Mouse (Mus musculus): ENCODE results near the gene Wdr53. TPM values are rescaled to one million over a fixed set of nuclear protein-coding genes. Genes with fewer than 3 reads are reported as not detected.

Gene Wdr53
- polyA plus RNA-seq, 1 experiment from 2014 or later: 10.8 TPM

DNA sequence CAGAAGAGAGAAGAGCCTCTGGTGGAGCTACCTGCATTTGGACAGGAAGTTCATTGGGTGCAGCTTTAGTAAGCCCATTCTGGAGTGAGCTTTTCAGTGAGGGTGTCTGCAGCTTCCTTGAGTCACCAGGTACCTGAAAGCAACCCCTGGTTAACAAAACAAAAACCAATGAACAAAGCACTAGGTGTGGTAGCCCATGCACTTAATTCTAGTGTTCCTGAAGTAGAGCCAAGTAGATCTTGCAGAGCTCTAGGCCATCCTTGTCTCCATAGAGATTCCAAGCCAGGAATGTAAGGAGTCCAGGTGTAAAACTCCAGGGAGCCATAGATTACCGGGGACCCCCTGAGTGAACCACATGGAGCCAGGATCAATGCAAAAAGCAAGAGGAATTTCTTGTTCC is 56.0 kb downstream of the Wdr53 start:
- no peak overlapping the region for H3K4me3 ChIP-seq (ENCODE audit: low read depth, low read length)
- no peak overlapping the region for H3K9ac ChIP-seq (replicated peaks)
- H3K27ac ChIP-seq (ENCODE audit: low read depth): no peak overlapping the region
- H3K4me2 ChIP-seq (ENCODE audit: low read depth, low read length): no peak overlapping the region
- no peaks in the 10 kb centered on the region for H3K4me1 ChIP-seq (ENCODE audit: insufficient read depth)
- H3K9me3 ChIP-seq (ENCODE audit: low read length): no peaks in the 10 kb centered on the region
- H3K27me3 ChIP-seq (ENCODE audit: insufficient read depth, low read length): no peaks in the 10 kb centered on the region
- WGBS (ENCODE audit: insufficient replicate concordance): 79% methylated on average over 1 of the region's 1 CpGs
- no peak for ATAC-seq
- TF ChIP-seq CTCF (IDR thresholded peaks at IDR 0.05; ENCODE audit: low read depth) (no peak), EP300 (IDR thresholded peaks at IDR 0.05; ENCODE audit: low read depth) (no peak)
- DNase-seq: no peak
- peaks cover 29% of the 10 kb centered on the region for H3K36me3 ChIP-seq (replicated peaks; ENCODE audit: insufficient read depth, low read length)

DNA sequence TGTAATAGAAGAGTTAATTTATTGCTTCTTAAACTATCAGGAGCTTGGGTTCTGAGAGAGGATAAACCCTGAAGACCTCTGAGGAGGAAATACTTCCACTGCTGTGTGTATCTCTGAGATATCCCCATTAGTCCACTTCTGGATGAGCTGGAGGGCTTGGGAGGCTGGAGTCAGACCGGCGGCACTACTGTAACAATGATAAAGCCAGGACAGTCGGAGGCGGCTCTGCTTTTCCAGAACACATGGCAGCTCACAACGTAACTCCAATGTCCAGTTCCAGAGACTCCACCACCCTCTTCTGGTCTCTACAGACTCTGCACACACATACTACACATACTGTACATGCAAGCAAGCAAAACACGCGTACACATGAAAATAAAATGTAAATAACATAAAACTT is 56.9 kb downstream of the Wdr53 start:
- Histone ChIP-seq H3K4me1 (ENCODE audit: insufficient read depth) (no peaks in the 10 kb centered on the region), H3K27ac (ENCODE audit: low read depth) (no peak overlapping the region), H3K9me3 (ENCODE audit: low read length) (no peaks in the 10 kb centered on the region), H3K9ac (replicated peaks) (no peak overlapping the region), H3K4me3 (ENCODE audit: low read depth, low read length) (no peak overlapping the region), H3K27me3 (ENCODE audit: insufficient read depth, low read length) (no peaks in the 10 kb centered on the region), H3K4me2 (ENCODE audit: low read depth, low read length) (no peak overlapping the region), H3K36me3 (replicated peaks; ENCODE audit: insufficient read depth, low read length) (peaks cover 21% of the 10 kb centered on the region)
- WGBS (ENCODE audit: insufficient replicate concordance): 88% methylated on average over 7 of the region's 7 CpGs
- DNase-seq (no peak), ATAC-seq (no peak)
- TF ChIP-seq CTCF (IDR thresholded peaks at IDR 0.05; ENCODE audit: low read depth) (no peak), EP300 (IDR thresholded peaks at IDR 0.05; ENCODE audit: low read depth) (no peak)

MicroRNA genes within 50 kb of the gene (microRNA counts, 519-probe panel; counts per million panel counts)
- microRNA mmu-miR-1946a: not detected

Small RNAs within 50 kb of the gene (microRNA-seq; reads per million reads assigned to microRNA genes)
- not detected for gene Mir1946a

Other genes with a start within 250 kb of the Wdr53 start
- 3.7 and 3.8 TPM in 2 replicates for gene Senp5, start 243.9 kb upstream of the Wdr53 start, polyA plus RNA-seq (2015; fragmentation: Nextera tagmentation; extraction: Ambion mirVana)
- gene Pak2, start 167.9 kb upstream of the Wdr53 start, polyA plus RNA-seq (2015; fragmentation: Nextera tagmentation; extraction: Ambion mirVana): 9.1 and 10.3 TPM in 2 replicates
- gene Pigx, start 147.5 kb upstream of the Wdr53 start, polyA plus RNA-seq (2015; fragmentation: Nextera tagmentation; extraction: Ambion mirVana): 65.3 and 66.6 TPM in 2 replicates
- 5.3 and 5.4 TPM in 2 replicates for gene Cep19, start 147.4 kb upstream of the Wdr53 start, polyA plus RNA-seq (2015; fragmentation: Nextera tagmentation; extraction: Ambion mirVana)
- 18.5 and 20.5 TPM in 2 replicates for gene Nrros, start 81.6 kb upstream of the Wdr53 start, polyA plus RNA-seq (2015; fragmentation: Nextera tagmentation; extraction: Ambion mirVana)
- gene Bex6, start 67.4 kb upstream of the Wdr53 start, polyA plus RNA-seq (2015; fragmentation: Nextera tagmentation; extraction: Ambion mirVana): 0.94 and 1.2 TPM in 2 replicates
- 3.1 and 3.4 TPM in 2 replicates for gene Fbxo45, start 69 bp upstream of the Wdr53 start, polyA plus RNA-seq (2015; fragmentation: Nextera tagmentation; extraction: Ambion mirVana)
- not detected in 2 replicates for gene Smco1, start 24.2 kb downstream of the Wdr53 start, polyA plus RNA-seq (2015; fragmentation: Nextera tagmentation; extraction: Ambion mirVana)
- 8.7 and 10.7 TPM in 2 replicates for gene Rnf168, start 30.2 kb downstream of the Wdr53 start, polyA plus RNA-seq (2015; fragmentation: Nextera tagmentation; extraction: Ambion mirVana)
- gene Ubxn7, start 85.0 kb downstream of the Wdr53 start, polyA plus RNA-seq (2015; fragmentation: Nextera tagmentation; extraction: Ambion mirVana): 4.7 and 4.8 TPM in 2 replicates
- gene Tm4sf19, start 153.3 kb downstream of the Wdr53 start, polyA plus RNA-seq (2015; fragmentation: Nextera tagmentation; extraction: Ambion mirVana): not detected in 2 replicates
- gene Tctex1d2, start 172.5 kb downstream of the Wdr53 start, polyA plus RNA-seq (2015; fragmentation: Nextera tagmentation; extraction: Ambion mirVana): 6.6 and 6.9 TPM in 2 replicates
- 25.4 and 32.9 TPM in 2 replicates for gene Pcyt1a, start 183.7 kb downstream of the Wdr53 start, polyA plus RNA-seq (2015; fragmentation: Nextera tagmentation; extraction: Ambion mirVana)
- gene Slc51a, start 240.7 kb downstream of the Wdr53 start, polyA plus RNA-seq (2015; fragmentation: Nextera tagmentation; extraction: Ambion mirVana): 0.81 and 1.0 TPM in 2 replicates
- gene Zdhhc19, start 249.0 kb downstream of the Wdr53 start, polyA plus RNA-seq (2015; fragmentation: Nextera tagmentation; extraction: Ambion mirVana): not detected in 2 replicates